Mouse (Mus musculus) heart, embryonic 13.5 days (tissue): ENCODE data around the gene Sept9. TPM values are rescaled to one million over a fixed set of nuclear protein-coding genes. Genes with fewer than 3 reads are reported as not detected.

ENCODE experiments used
- ATAC-seq: fragments of 200-750 bp; cut with Nextera tagmentation; 2 replicates; pipeline ENCODE4 v1.8.0; 2017; ENCODE audit warnings: moderate TSS enrichment; ENCODE audit not compliant: insufficient number of reproducible peaks, low FRiP score, low TSS enrichment; ENCODE audit errors: extremely low read depth
- H3K27ac ChIP-seq: fragments of 300-500 bp; sonication (generic); replicated peaks from 2 replicates; pipeline ENCODE4 v1.5.1; 2015; ENCODE audit warnings: moderate library complexity, mild to moderate bottlenecking, inconsistent platforms
- H3K27me3 ChIP-seq: fragments of 300-500 bp; sonication (generic); replicated peaks from 2 replicates; pipeline ENCODE4 v1.6.1; 2015; ENCODE audit warnings: mild to moderate bottlenecking, inconsistent platforms
- H3K36me3 ChIP-seq: fragments of 300-500 bp; sonication (generic); 2 replicates; pipeline ENCODE4 v1.6.1; 2015; ENCODE audit warnings: mild to moderate bottlenecking, inconsistent platforms
- H3K4me1 ChIP-seq: fragments of 300-500 bp; sonication (generic); 2 replicates; pipeline ENCODE4 v1.6.1; 2015; ENCODE audit warnings: inconsistent platforms
- H3K4me2 ChIP-seq: fragments of 300-500 bp; sonication (generic); 2 replicates; pipeline ENCODE4 v1.6.1; 2015; ENCODE audit warnings: inconsistent platforms, mild to moderate bottlenecking, moderate library complexity
- H3K4me3 ChIP-seq: fragments of 300-500 bp; sonication (generic); 2 replicates; pipeline ENCODE4 v1.5.1; 2015; ENCODE audit warnings: moderate library complexity, mild to moderate bottlenecking, inconsistent platforms
- H3K9ac ChIP-seq: fragments of 300-500 bp; sonication (generic); 2 replicates; pipeline ENCODE4 v1.6.1; 2015; ENCODE audit warnings: inconsistent platforms, mild to moderate bottlenecking, moderate library complexity
- H3K9me3 ChIP-seq: fragments of 300-500 bp; sonication (generic); 2 replicates; pipeline ENCODE4 v1.6.1; 2016; ENCODE audit warnings: inconsistent platforms
- WGBS: fragments of 180-500 bp; shearing (Covaris S2); methylation state at CpG from one replicate; pipeline ENCODE4 v1.1.7; 2015; ENCODE audit warnings: mixed read lengths; 5-methylcytosine and 5-hydroxymethylcytosine counted together
- polyA plus RNA-seq: library from polyadenylated mRNA; unstranded; fragments of >200 nt; fragmentation: Nextera tagmentation; extraction: Ambion mirVana; gene quantifications from 2 replicates; pipeline ENCODE4 v1.2.1, GENCODE M21; 2015

Sept9 gene
- polyA plus RNA-seq, 1 experiment from 2014 or later: 75.5 TPM

DNA sequence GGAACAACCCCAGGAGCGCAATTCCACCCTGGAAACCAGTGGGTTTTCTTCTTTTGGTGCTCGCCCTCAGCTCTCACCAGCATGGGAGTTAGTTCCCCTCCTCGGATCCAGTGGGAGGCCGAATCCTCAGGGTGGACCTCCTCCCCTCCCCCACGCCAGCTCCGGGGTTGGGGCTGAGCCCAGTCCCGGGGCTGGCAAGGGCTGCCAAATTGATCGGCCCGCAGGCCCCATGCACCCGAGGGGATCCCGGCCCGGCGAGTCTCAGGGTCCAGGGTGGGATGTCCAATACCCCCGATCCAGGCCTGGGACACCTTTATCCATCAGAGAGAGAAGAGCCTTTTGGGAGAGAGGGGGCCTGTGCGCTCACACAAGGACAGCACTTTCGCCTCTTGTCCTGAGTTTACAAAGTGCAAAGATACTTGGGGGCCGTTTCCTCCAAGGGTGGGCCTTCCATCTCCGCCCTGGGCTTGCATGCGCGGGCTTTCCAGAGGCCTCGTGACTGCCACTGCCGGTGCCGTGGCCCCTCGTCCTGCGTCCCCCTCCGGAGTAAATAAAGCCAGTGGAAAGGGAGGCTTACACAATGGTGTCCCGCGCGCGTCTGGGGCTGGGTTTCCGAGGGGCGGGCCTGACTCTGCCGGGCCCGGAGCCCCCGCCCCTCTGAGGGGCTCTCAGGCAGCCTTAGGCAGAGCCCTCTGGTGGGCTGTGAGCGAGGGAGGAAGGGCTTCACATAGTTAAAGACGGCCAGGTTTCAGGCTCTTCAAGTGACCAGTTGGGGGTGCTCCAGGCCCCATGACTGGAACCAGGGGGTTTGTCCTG is 67.7 kb downstream of the Sept9 start:
- peak overlapping the region; percentile 82 for H3K4me2 ChIP-seq
- peak overlapping the region; percentile 90 for H3K9ac ChIP-seq
- H3K27me3 ChIP-seq: peaks cover 21% of the 10 kb centered on the region
- peaks cover 70% of the 10 kb centered on the region for H3K4me1 ChIP-seq
- H3K9me3 ChIP-seq: no peaks in the 10 kb centered on the region
- H3K36me3 ChIP-seq: no peaks in the 10 kb centered on the region
- H3K4me3 ChIP-seq: peak overlapping the region; percentile 70
- WGBS: under 1% methylated on average over 37 of the region's 37 CpGs
- peak; percentile 13; the same call in 1 of the 2 replicates for ATAC-seq
- H3K27ac ChIP-seq: peak overlapping the region; percentile 88

- peak overlapping the region; percentile 88 for H3K27ac ChIP-seq
- H3K4me2 ChIP-seq: peak overlapping the region; percentile 82
- H3K4me1 ChIP-seq: peaks cover 70% of the 10 kb centered on the region
- H3K9me3 ChIP-seq: no peaks in the 10 kb centered on the region
- H3K36me3 ChIP-seq: no peaks in the 10 kb centered on the region
- H3K4me3 ChIP-seq: peak overlapping the region; percentile 70
- H3K9ac ChIP-seq: peak overlapping the region; percentile 90
- 5% methylated on average over 4 of the region's 4 CpGs for WGBS
- no peak for ATAC-seq
- H3K27me3 ChIP-seq: peaks cover 28% of the 10 kb centered on the region
Observed at GRCm38 (mm10) chr11:117267828-117268227, 68.4 kb downstream of the Sept9 start.

DNA sequence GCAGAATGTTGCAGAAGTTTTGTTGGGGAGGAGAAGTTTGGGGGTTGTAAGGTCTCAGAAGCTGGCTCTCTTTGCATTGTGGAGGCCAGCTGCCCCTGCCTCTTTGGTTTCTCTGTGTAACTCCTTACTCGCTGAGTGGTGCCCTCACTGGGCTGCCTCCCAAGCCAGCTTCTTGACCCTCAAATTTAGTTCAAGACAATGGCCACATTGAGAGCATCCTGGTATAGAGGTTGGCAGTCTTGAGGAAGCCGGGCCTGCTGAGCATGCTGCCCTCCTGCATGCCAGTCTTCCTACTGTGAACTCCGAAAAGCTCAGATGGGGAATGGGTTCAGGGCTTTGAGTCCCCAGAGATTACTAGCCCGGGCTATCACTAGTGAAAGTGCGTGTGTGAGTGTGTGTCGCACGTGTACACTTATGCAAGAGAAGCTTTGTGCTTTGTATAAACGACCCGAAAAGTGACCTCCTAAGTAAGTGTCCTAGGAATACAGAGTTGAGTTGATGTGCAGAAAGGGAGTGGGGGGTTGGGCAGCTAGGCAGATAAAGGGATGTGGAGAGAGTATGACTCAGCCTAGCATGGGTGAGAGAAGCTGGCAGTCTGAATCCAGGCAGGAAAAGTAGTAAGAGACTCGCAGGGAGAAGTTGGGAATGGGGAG is 69.0 kb downstream of the Sept9 start:
- peak overlapping the region; percentile 88 for H3K27ac ChIP-seq
- H3K4me3 ChIP-seq: peak overlapping the region; percentile 70
- peak overlapping the region; percentile 82 for H3K4me2 ChIP-seq
- 28% methylated on average over 10 of the region's 10 CpGs for WGBS
- no peak for ATAC-seq
- no peaks in the 10 kb centered on the region for H3K9me3 ChIP-seq
- peak overlapping the region; percentile 90 for H3K9ac ChIP-seq
- H3K27me3 ChIP-seq: peaks cover 34% of the 10 kb centered on the region
- no peaks in the 10 kb centered on the region for H3K36me3 ChIP-seq
- H3K4me1 ChIP-seq: peaks cover 69% of the 10 kb centered on the region

DNA sequence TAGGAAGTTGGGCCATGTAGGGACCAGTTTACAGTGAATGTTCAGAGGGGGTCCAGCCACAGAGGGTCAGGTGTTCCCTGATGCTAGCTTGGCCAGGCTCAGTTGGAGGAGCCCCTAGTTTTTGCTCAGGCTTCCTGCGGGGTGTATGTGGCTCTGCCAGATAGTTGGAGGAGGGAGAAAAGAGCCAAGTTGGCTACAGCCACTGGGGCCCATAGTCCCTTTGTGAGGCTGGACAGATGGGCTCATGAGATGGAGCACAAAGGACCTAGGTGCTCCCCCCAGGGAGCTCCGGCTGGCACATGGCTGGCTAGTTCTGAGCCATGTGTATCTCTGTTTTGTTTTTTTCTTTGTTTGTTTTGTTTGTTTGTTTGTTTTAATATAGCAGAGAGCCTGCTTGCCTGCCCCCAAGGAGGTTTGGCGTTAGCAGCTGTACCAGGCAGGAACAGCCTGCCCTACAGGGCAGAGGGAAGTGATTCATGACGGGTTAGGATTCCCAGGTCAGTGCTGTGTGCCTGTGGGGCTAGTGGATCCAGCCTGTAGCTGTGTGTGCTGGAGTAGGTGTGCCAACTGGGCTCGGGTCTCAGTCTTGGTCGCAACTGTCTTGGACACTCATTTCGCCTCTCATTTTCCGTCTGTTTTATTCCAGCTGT is 69.7 kb downstream of the Sept9 start:
- H3K4me3 ChIP-seq: peak overlapping the region; percentile 70
- peak overlapping the region; percentile 88; the same call in 1 of the 2 replicates for H3K27ac ChIP-seq
- WGBS: 54% methylated on average over 8 of the region's 8 CpGs
- H3K4me2 ChIP-seq: peak overlapping the region; percentile 82
- peak overlapping the region; percentile 90 for H3K9ac ChIP-seq
- H3K27me3 ChIP-seq: peaks cover 39% of the 10 kb centered on the region
- peaks cover 69% of the 10 kb centered on the region for H3K4me1 ChIP-seq
- ATAC-seq: no peak
- no peaks in the 10 kb centered on the region for H3K36me3 ChIP-seq
- H3K9me3 ChIP-seq: no peaks in the 10 kb centered on the region

GRCm38 (mm10) chr11:117269946-117270345 is 70.5 kb downstream of the Sept9 start:
- H3K27ac ChIP-seq: no peak overlapping the region
- no peaks in the 10 kb centered on the region for H3K9me3 ChIP-seq
- WGBS: 12% methylated on average over 6 of the region's 6 CpGs
- peaks cover 37% of the 10 kb centered on the region for H3K27me3 ChIP-seq
- ATAC-seq: no peak
- no peak overlapping the region for H3K4me3 ChIP-seq
- H3K9ac ChIP-seq: peak overlapping the region; percentile 33; the same call in 1 of the 2 replicates
- H3K36me3 ChIP-seq: no peaks in the 10 kb centered on the region
- H3K4me1 ChIP-seq: peaks cover 67% of the 10 kb centered on the region
- H3K4me2 ChIP-seq: no peak overlapping the region; the same call in 1 of the 2 replicates

DNA sequence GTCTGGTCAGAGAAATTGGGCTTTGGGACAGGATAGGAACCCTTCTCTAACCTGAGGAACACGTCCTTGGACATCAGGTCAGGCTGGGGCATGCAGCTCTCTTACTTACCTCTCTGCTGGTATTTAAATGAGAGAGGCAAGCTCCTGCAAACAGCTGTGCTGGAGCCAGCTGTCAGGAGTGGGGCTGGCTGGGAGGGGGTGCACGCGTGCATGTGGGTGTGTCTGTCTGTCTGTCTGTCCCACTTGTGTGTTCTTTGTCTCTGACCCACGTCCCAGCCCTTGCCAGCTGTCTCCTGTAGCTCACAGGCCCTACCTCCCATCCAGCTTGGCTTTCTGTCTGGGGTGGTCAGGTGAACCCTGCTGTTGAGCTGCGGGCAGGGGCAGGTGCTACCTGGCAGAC is 75.5 kb downstream of the Sept9 start:
- Histone ChIP-seq H3K9ac (0 out of 2 replicates have a peak overlapping the region, but pooled peaks have one; percentile 5), H3K4me1 (peaks cover 73% of the 10 kb centered on the region), H3K36me3 (no peaks in the 10 kb centered on the region), H3K4me2 (no peak overlapping the region), H3K4me3 (no peak overlapping the region), H3K9me3 (no peaks in the 10 kb centered on the region), H3K27ac (no peak overlapping the region), H3K27me3 (peaks cover 34% of the 10 kb centered on the region)
- no peak for ATAC-seq
- 64% methylated on average over 5 of the region's 5 CpGs for WGBS

DNA sequence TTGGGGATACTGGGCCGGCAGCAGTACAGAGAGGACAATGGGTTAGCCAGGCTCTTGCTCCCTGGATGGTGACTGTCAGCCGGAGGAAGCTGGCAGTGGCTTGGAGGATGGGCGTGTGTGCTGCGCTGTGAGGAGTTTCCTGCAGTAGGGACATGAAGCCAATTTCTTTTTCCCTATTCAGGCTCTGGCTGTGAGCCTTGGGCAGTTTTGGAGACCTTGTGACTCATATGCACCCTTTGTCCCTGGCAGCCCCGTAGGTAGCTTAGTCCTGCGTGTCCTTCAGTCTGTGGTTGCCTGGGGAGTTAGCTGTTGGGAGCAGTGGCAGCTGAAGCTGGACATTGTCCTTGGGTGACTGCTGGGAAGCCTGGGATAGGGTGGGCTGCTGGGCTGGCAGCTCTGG is 76.5 kb downstream of the Sept9 start:
- H3K9ac ChIP-seq: peak overlapping the region; percentile 52
- no peaks in the 10 kb centered on the region for H3K36me3 ChIP-seq
- WGBS: 34% methylated on average over 6 of the region's 6 CpGs
- peaks cover 72% of the 10 kb centered on the region for H3K4me1 ChIP-seq
- H3K4me3 ChIP-seq: no peak overlapping the region
- peak overlapping the region; percentile 56; the same call in 1 of the 2 replicates for H3K27ac ChIP-seq
- peak overlapping the region; percentile 13; the same call in 1 of the 2 replicates for H3K4me2 ChIP-seq
- peaks cover 34% of the 10 kb centered on the region for H3K27me3 ChIP-seq
- H3K9me3 ChIP-seq: no peaks in the 10 kb centered on the region
- ATAC-seq: no peak

GRCm38 (mm10) chr11:117276946-117277345 is 77.5 kb downstream of the Sept9 start:
- H3K27me3 ChIP-seq: peaks cover 24% of the 10 kb centered on the region
- ATAC-seq: no peak
- H3K4me1 ChIP-seq: peaks cover 81% of the 10 kb centered on the region
- H3K9me3 ChIP-seq: no peaks in the 10 kb centered on the region
- H3K27ac ChIP-seq: no peak overlapping the region
- no peak overlapping the region for H3K4me3 ChIP-seq
- 69% methylated on average over 8 of the region's 8 CpGs for WGBS
- H3K9ac ChIP-seq: no peak overlapping the region
- H3K4me2 ChIP-seq: no peak overlapping the region
- no peaks in the 10 kb centered on the region for H3K36me3 ChIP-seq

DNA sequence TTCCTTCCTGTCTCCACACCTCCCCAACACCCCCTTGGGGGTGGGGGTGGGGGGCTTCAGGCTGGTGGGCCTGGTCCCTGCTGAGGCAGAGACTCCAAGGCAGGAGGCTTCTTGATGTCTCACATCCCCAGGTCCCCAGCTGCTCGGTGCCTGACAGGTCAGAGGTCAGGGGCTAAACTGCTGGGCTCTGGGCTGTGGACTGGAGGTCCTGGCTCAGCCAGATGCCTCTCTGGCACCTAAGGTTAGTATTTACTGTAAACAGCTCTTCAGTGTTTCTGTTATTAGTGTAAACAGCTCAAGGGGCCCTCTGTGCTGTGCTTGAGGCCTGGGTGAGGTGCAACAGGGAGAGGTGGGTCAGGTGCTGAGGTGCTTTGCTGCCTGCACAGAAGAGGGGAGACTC is 78.7 kb downstream of the Sept9 start:
- no peak for ATAC-seq
- H3K27ac ChIP-seq: peak overlapping the region; percentile 20
- WGBS: 50% methylated on average over 1 of the region's 1 CpGs

GRCm38 (mm10) chr11:117278514-117278913 is 79.1 kb downstream of the Sept9 start:
- Histone ChIP-seq H3K27me3 (peaks cover 11% of the 10 kb centered on the region), H3K4me2 (no peak overlapping the region), H3K27ac (peak overlapping the region; percentile 20), H3K36me3 (no peaks in the 10 kb centered on the region), H3K4me3 (no peak overlapping the region), H3K4me1 (peaks cover 91% of the 10 kb centered on the region), H3K9ac (peak overlapping the region; percentile 67), H3K9me3 (no peaks in the 10 kb centered on the region)
- 35% methylated on average over 13 of the region's 13 CpGs for WGBS
- no peak for ATAC-seq

More for the DNA sequence above, 78.7 kb downstream of the Sept9 start:
- Histone ChIP-seq H3K36me3 (no peaks in the 10 kb centered on the region), H3K9me3 (no peaks in the 10 kb centered on the region), H3K4me2 (no peak overlapping the region), H3K4me1 (peaks cover 91% of the 10 kb centered on the region), H3K27me3 (peaks cover 14% of the 10 kb centered on the region), H3K4me3 (no peak overlapping the region), H3K9ac (peak overlapping the region; percentile 67; the same call in 1 of the 2 replicates)

DNA sequence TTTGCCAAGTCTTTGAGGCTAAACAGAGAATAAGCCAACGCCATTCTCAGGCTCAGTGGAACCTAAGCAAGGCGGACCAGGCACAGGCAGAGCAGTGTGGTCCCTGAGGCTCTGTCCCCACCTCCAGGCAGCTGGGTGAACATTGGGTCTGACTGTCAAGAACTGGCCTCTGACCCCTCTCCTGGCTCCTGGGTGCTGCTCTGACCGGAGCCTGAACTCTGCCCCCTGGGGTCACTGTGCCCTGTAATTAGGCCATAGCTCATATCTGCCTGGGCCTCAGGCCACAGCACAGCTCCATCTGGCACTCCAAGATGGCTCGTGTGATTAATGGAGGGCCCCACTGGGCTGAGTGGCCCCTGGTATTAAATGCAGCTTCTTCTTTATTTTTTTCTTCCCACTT is 80.5 kb downstream of the Sept9 start:
- H3K27me3 ChIP-seq: peaks cover 3% of the 10 kb centered on the region
- WGBS: 62% methylated on average over 4 of the region's 4 CpGs
- ATAC-seq: no peak
- H3K27ac ChIP-seq: no peak overlapping the region
- no peaks in the 10 kb centered on the region for H3K9me3 ChIP-seq
- no peak overlapping the region for H3K4me2 ChIP-seq
- no peaks in the 10 kb centered on the region for H3K36me3 ChIP-seq
- H3K4me3 ChIP-seq: no peak overlapping the region
- no peak overlapping the region for H3K9ac ChIP-seq
- H3K4me1 ChIP-seq: peaks cover 94% of the 10 kb centered on the region
